Mouse (Mus musculus): ENCODE data around the gene Krt83.

Krt83 gene

DNA sequence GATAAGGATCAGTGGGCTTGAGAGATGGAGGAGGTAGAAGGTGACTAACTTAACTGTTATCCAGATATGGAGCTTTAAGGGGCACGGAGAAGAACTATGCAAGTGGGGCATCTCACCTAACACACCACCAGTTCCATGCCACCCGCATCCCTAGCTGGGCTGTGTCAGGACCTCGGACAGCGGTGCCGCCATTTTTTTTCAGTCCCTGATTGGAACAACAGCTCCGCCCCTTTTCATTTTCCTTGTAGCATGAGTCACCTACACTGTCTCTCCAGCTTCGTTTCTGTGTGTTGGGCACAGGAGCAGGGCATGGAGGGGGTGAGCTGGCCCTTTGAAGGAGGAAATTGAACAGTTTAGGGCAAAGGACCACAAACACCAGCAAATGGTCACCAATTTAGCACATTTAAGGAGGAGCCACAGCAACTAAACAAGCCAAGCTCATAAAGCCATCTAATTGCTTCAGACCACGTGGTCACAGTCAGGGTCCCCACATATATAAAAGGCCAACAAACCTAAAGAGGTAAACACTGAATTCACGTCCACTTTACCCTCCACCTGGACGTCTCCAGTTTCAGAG lies 18.3 kb downstream of the Krt83 start, which contains the start of gene Krt86:
Gene Krt86 (plus strand): TSS at position 527 of the 577 bp plus-strand sequence.
- no peak for DNase-seq (ENCODE audit: low spot score in 2 of 2)

DNA sequence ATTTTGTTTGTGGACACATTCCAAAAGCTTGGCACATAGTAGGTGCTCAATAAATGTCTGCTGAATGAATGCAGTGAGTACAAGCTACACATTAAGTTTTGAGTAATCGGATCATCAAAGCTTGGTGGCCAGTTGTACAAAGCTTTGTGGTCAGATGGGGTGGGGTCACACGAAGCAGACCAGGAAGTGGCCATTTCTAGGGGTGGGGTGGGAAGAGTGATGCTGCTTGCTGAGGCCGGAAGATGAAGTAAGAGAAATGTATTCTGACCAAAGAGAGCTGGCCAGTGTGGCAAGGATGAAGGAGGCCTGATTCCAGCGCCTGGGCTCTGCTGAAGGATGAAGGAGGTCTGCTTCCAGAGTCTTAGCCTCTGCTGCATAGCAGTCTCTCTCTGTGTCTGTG lies 22.2 kb downstream of the Krt83 start:
- DNase-seq (ENCODE audit: low spot score in 2 of 2) = peak; percentile 56 to 73

DNA sequence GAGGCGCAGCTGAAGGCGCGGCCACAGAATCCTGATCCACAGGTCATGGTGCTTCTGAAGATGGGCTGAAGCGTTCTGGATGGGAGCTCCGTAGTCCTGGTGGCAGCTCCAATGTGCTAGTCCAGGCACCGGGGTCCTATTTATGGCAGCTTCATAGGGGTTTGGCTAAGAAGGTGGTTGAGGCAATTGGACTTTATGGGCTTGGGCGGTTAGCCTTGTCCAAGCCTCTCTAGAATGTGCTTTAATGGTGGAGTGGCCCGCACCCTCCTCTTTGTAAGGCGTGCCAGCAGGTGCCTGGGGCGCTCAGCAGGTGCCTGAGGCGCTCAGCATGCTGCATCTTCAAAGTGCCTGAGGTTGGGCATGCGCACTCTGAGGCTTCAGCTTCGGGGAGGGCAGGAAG lies 27.7 kb downstream of the Krt83 start, which contains the start of gene Krt81:
Gene Krt81 (minus strand): TSS at position 101 of the 400 bp plus-strand sequence.
- no peak for DNase-seq (ENCODE audit: low spot score in 2 of 2)

DNA sequence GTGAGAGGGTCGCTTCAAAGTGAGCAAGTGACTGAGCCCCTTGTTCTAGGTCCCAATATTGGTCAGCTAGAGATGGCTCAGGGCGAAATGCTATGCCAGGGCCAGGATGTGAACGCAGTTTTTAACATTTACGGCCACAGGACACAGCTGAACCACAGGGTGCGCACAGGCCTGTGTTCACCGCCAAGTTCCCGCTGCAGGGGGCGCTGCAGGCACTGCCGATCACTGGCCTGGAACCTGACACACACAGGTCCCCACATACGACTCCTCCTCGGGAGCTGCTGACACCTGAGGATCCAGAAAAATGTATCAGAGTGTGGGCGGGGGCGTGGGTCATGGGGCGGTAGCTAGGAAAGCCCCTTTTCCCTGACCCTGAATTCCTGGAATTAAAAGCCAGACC lies 32.0 kb downstream of the Krt83 start:
- DNase-seq (ENCODE audit: low spot score in 2 of 2) = no peak

DNA sequence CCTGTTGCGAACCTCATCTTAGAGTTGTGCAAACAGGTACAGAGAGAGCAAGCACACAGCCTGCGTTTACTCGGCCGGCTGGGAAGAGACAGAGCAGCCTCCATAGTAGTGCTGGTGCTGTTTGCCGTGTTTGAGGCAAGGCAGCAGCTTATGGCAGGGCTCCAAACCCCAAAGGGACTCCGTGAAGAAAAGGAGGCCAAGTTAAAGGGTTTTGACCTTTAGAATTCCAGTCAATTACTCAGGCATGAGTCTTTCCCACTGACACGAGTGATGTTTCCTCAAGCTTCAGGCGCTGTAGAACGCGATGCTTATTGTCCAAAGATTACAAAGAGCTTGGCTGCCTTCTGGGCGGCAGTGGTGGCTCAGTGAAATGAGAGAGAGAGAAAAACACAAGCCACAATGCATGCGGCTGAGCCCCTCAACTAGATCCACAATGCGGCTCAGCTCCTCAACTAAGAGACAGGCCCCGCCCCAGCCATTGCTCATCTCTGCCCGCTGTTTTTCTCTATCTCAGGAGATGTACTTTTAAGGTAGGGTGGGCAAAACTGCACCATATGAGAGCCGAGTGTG lies 32.9 kb downstream of the Krt83 start:
- no peak for DNase-seq (ENCODE audit: low spot score in 2 of 2)

DNA sequence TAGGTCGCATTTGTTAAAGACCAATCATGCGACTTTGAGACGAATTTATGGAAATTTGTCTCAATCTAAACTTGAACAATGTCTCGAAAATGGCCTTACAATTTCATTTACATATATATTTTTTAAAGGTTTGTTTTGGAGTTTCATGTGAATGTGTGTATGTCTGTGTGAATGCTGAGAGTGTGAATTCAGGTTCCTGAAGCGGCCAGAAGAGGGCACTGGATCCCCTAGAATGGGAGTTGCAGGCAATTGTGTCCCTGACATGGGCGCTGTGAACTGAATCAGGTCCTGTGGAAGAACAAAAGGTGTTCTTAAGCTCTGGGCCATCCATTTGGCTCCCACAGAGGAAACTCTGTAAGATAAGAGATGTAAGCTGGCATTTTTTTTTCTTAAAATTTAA lies 35.4 kb downstream of the Krt83 start:
- no peak for DNase-seq (ENCODE audit: low spot score in 2 of 2)

DNA sequence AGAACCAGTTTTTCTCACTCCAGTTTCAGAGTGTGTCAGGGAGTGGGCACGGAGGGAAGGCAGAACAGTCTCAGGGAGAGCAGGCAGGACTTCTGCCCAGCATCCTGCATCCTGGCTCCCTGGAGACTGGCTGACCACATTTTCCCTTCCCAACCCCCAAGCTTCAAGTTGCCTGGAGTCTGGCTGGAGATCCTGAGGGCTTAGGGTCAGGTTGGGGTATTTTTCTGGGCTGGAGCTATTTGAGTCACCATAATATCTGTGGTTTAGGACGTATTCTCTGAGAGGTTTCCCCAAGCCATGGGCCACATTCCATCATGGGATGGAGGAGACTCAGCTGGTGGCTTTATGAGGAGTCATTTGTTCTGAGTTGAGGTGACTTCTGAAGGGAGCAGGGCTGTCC lies 36.0 kb downstream of the Krt83 start:
- no peak for DNase-seq (ENCODE audit: low spot score in 2 of 2)

DNA sequence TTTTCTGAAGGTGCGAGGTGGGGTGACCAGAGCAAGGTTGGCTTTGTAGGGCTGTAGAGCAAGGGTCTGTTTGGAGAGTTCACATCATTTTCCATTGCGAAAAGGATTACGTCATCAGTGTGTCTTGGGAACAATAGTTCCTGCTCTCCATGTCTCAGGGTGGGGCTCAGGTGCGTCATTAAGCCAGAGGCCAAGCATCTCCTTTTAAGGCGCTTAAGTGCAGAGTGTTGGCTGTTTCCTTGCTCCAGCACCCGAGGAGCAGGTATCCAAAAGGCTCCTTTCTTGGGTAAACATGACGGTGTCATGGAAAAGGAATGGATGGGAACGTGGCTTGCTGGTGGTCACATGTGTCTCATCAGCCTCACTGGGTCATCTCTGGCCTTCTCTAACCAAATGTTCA lies 36.5 kb downstream of the Krt83 start:
- no peak for DNase-seq (ENCODE audit: low spot score in 2 of 2)

DNA sequence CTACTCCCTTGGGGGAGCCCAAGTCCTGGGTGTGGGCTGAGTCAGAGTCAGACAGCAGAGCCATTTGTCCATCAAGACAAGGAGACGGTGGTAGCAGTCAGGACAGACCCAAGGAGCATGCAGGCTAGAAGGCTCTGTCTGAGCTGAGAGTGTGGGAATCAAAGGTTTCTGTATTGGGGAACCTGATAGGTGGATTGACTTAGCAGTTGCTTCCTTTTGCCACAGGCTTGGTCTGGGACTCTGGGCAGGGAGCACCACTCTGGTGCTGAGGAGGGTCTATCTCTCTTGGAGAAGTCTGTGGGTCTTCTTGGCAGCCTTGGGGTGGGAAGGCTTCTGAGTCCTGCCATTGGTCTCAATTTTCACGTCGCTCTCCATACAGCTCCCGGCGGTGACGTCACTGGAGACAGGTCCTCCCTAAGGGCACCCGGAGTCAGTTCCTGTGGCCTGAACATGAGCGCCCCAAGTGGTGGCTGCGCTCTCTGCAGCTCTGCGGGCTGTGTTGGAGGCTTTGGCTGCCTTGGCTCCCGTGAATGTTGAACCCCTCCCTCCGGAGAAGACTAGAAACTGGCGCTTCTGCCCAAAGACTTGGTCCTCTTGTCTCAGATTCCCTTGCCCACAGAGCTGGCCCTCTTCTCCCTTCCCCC lies 38.1 kb downstream of the Krt83 start:
- peak; percentile 38 to 42 for DNase-seq (ENCODE audit: low spot score in 2 of 2)

DNA sequence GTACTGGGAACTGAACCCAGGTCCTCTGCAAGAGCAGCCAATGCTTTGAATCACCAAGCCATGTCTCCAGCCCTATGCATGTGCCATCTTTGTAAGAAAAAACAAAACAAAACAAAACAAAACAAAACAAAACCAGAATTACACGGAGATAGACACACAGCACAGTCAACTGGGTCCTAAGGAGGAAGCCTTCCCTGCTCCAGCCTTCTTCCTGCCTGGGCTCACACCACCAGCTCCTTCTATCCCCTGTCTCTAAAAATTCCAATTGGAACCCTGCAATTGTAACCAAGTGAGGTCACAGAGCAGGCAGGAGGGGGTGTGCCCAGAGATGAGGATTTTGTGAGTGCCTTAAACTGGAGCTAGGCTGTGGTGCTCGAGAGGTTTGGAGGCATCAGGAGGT lies 43.9 kb downstream of the Krt83 start, which contains the start of gene Krt88:
Gene Krt88 (plus strand): TSS at position 301 of the 400 bp plus-strand sequence.
- DNase-seq (ENCODE audit: low spot score in 2 of 2) = no peak

DNA sequence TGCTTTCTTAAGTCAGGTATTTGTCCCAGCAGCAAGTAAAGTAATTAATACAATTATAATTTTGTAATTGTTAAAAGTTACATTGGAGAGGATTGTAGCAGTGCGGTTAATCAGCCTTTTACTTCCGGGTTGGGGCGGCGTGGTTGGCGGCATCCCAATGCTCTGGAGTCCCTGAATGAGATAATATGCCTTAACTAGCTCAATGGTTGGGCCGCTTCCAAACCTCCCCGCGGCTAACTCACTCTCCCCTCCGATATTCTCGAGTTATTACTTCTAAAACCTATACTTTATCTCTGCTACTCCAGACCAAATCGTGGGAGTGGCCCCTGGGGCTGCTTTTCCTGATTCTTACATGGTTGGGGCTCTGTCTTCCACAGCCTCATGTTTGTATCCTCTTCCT lies 44.7 kb downstream of the Krt83 start:
- no peak for DNase-seq (ENCODE audit: low spot score in 2 of 2)

DNA sequence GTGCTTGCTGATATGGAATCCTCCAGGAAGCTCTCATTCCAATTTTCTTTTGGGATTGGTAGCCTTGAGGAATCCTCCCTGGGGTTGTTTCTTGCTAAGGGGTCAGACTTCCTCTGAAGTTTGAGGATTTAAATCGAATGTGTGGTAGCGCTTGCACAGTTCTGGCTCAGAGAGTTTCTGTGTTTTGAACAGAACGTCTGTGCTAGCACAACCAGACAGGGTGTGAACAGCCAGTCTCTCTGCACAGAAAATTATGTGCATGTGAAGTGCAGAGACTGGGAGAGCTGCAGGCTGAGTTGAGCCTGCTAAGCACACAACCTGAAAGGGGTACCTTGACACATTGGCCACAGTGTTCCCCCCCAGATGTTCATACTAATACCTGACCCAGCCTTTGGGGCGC lies 50.5 kb downstream of the Krt83 start:
- DNase-seq (ENCODE audit: low spot score in 2 of 2) = no peak

DNA sequence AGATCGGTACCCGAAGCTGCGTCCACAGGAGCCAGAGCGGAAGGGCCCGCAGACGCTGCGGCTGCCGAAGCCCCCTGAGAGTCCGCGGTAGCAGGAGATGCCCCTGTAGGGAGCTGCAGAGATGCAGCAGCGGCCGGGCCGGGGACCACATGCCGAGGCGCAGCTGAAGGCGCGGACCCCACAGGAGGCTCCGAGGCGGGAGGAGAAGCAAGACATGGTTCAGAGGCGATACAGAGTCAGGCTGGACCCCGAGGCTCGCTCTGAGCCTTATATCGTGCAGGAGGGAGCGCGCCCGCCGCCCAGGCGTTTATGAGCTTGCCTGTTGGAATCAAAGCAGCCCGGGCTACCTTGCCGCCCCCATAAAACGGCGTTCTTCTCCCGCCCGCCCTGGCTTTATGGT lies 52.8 kb downstream of the Krt83 start, which contains the start of gene Krt87:
Gene Krt87 (minus strand): TSS at position 250 of the 400 bp plus-strand sequence.
- DNase-seq (ENCODE audit: low spot score in 2 of 2) = no peak

DNA sequence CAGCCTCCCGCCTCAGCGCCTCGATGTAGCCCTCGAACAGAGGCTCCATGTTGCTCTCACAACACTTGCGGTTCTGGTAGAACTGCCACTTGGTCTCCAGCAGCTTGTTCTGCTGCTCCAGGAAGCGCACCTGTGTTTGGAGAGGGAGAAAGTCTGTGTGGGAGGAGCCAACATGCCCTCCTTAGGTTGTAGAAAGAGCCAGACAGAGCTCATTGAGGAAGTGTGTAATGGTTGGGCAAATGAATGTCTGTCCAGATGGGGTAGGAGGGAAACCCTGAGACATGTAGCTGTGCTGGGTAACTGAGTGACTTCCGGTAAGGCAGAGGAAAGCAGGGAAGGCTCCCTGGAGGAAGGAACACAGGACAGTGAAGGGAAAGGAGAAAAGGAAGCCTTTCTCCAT lies 54.7 kb downstream of the Krt83 start:
- DNase-seq (ENCODE audit: low spot score in 2 of 2) = no peak

Data from natural killer cell, adult 2 months (primary cell).